Mouse (Mus musculus) lung, adult 2 months (tissue): ENCODE results near the gene Pnkp. TPM values are rescaled to one million over a fixed set of nuclear protein-coding genes. Genes with fewer than 3 reads are reported as not detected.
"Not testable (repeated sequence)": the region's sequence is repeated elsewhere in the genome, so short reads cannot be mapped to it uniquely, and the experiment has no call there.

Experiments used
- DNase-seq: peaks from one replicate; pipeline ENCODE4 v3.0.0; 2022
- H3K4me1 ChIP-seq: fragments of 200-500 bp; 2 replicates; pipeline ENCODE4 v1.6.1; 2011; ENCODE audit warnings: low read length; ENCODE audit not compliant: control insufficient read depth, insufficient read depth
- H3K4me3 ChIP-seq: fragments of 200-500 bp; replicated peaks from 2 replicates; pipeline ENCODE3; 2011; ENCODE audit warnings: low read depth, mild to moderate bottlenecking, control low read depth, low read length; ENCODE audit errors: extremely low read depth
- CTCF ChIP-seq: fragments of 200-500 bp; IDR thresholded peaks from 2 replicates; pipeline ENCODE4 v1.5.1; 2011; ENCODE audit warnings: mild to moderate bottlenecking, low read length, control low read depth; ENCODE audit not compliant: insufficient read depth
- POLR2A ChIP-seq: fragments of 200-500 bp; IDR thresholded peaks from 2 replicates; pipeline ENCODE4 v1.6.1; 2011; ENCODE audit warnings: low read depth, mild to moderate bottlenecking, control low read depth, low read length, borderline replicate concordance; ENCODE audit errors: extremely low read depth
- WGBS: fragments of 180-500 bp; shearing (Covaris S2); methylation state at CpG from one replicate; pipeline ENCODE4 v1.1.7; 2018; 5-methylcytosine and 5-hydroxymethylcytosine counted together
- polyA plus RNA-seq: library from polyadenylated mRNA; depleted of rRNA; stranded (reverse); fragments of >200 nt; gene quantifications from 2 replicates; pipeline ENCODE4 v1.2.3, GENCODE M21; 2012

Gene Pnkp
- polyA plus RNA-seq, 1 experiment = 62.0 TPM

DNA sequence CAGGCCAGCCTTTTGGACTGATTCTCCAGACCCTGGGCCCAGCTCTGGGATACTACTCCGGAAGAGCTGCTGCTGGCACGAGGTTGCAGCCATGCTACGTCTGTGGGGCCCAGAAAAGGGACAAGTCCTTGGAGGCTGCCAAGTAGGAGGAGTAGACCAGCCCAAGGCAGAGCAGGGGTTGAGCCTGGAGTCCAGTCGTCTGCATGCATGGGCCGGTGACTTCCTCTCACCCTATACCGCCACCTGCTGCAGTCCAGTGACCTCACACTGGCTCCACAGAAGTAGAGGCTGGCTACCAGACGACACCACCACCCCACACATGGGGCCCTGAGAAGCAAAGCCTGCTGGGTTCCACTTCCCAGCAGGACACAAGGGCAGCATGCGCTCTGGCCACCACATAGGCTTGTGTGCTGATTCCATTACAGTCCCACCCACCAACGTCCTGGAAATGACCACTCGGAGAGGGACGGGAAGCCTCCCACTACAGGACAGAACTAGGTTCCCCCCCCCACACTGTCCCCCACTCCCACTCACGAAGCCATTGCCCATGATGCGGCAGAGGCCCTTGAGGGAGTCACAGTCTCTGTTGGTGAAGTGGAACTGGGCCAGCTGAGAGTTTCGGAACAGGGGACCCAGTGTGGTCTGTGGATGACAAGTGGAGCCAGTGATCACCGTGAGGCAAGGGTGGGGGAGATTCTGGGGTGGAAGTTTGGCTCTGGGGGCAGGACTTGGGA lies 9.5 kb downstream of the Pnkp start:
- Histone ChIP-seq H3K4me1 (peaks cover 26% of the 10 kb centered on the region), H3K4me3 (no peak overlapping the region)
- TF ChIP-seq CTCF = peak; percentile 7; the same call in 1 of the 2 replicates
- TF ChIP-seq POLR2A = peak; percentile 34; the same call in 1 of the 2 replicates
- WGBS = 21% methylated on average over 15 of the region's 15 CpGs
- no peak for DNase-seq

DNA sequence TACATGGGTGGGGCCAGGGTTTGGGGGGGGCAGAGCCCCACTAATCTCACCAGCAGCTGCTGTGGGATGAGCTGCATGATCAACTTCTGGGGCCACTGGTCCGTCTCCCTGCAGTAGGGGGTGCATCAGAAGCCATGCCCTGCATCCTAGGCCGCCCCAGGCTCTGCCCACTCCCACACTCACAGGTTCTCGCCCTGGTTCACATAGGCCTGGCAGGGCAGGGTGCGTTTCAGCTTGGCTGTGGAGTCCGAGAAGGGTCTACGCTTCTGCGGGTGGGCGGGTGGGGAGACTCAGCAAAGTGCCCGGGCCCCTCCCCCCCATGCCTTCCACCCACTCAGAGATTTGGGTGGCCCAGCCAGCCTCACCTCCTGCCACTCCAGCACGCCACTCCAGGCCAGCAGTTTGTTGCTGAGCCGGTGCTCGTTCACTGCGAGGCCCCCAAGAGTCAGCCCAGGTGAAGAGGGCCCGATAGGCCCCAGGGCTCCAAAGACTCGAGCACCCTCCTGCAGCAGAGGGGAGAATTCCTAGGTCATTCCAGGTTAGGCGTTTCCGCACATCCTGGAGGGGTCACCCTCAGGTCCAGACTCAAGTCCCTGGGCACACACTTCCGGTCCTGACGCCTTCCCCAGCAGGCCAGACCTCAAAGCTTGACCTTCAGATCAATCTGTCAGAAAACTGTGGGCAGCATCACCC lies 10.2 kb downstream of the Pnkp start:
- Histone ChIP-seq H3K4me1 (peaks cover 26% of the 10 kb centered on the region), H3K4me3 (no peak overlapping the region)
- 50% methylated on average over 19 of the region's 19 CpGs for WGBS
- TF ChIP-seq CTCF (no peak), POLR2A (no peak)
- DNase-seq = no peak

DNA sequence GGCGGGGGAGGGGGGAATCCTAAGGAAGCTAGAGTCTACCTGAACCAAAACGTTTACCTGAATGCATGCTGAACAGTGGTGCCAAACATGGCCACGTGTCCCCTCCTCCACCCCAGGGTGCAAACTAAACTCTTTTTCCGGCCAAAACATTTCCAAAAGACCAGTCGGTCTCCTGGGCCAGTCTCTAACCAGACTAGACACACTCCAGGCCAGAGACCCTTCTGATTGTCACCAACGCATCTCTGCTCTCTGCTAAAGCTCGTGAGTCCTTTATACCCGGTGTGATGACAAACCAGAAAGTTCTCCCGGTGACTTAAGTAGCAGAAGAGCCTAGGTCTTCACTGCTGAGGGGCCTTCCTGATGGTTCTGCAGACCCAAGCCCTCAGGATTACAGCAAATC lies 10.9 kb downstream of the Pnkp start:
- no peak overlapping the region for H3K4me3 ChIP-seq
- H3K4me1 ChIP-seq = peaks cover 26% of the 10 kb centered on the region
- 33% methylated on average over 9 of the region's 9 CpGs for WGBS
- no peak for TF ChIP-seq CTCF
- no peak for TF ChIP-seq POLR2A
- DNase-seq = no peak

DNA sequence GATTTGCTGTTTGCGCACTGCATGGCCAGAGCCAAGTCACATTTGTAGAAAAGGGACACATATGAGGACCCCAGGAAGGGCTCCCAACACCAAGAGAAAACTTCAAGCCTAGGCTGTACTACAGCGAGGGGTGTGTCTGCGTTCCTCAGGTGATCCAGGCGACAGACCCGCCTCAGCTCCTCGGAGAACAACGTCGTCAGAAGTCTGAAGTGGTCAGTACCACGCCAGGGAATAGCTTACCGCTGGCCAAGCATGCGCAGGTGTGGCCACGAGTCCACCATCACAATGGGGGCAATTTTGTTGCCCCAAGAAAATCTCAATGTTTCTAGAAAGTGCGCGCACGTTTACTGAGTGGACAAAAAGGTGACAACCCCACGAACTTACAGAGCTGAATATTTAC lies 11.5 kb downstream of the Pnkp start:
- peak overlapping the region; percentile 61 for H3K4me3 ChIP-seq
- peaks cover 26% of the 10 kb centered on the region for H3K4me1 ChIP-seq
- WGBS = 5% methylated on average over 16 of the region's 16 CpGs
- DNase-seq = peak; percentile 66
- no peak for TF ChIP-seq CTCF
- TF ChIP-seq POLR2A = peak; percentile 35; the same call in 1 of the 2 replicates

DNA sequence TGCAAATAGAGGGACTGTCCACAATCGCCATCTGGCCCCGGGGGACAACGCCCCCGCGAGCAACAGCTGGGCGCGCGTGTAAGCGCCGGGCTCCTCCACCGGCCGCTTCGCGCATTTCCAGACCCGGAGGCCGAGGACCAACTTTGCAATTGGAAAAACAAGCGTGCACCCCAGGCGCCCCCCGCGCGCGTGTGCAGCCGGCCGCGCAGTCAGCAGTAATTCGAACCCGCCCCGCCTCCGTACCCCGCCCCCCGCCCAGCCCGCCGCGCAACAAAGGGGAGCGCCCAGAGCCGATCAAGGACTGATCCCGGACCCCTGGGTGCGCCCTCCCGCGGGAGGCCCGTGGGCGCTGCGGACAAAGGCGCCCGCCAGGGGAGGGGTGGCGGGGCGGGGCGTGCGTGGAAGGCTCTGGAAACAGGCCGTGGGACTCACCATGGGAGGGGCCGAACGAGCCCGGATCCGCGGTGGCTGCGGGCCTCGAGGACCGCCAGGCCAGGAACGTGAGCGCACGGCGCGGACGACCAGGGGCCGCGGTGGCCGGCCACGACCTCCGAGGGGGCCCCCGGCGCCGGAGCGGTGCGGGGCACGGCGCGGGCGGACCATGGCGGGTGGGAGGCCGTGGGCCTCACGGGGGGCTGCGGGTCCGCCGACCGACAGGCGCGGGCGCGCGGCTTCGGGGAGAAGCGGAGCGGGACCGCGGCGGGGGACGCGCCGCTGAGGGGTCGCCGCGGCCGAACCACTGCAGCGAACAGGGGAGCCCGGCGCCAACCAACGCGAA lies 12.2 kb downstream of the Pnkp start:
- WGBS = under 1% methylated on average over 97 of the region's 108 CpGs
- TF ChIP-seq CTCF (no peak), POLR2A (no peak)
- peaks cover 26% of the 10 kb centered on the region for H3K4me1 ChIP-seq
- DNase-seq = peak; percentile 75
- H3K4me3 ChIP-seq = peak overlapping the region; percentile 61

DNA sequence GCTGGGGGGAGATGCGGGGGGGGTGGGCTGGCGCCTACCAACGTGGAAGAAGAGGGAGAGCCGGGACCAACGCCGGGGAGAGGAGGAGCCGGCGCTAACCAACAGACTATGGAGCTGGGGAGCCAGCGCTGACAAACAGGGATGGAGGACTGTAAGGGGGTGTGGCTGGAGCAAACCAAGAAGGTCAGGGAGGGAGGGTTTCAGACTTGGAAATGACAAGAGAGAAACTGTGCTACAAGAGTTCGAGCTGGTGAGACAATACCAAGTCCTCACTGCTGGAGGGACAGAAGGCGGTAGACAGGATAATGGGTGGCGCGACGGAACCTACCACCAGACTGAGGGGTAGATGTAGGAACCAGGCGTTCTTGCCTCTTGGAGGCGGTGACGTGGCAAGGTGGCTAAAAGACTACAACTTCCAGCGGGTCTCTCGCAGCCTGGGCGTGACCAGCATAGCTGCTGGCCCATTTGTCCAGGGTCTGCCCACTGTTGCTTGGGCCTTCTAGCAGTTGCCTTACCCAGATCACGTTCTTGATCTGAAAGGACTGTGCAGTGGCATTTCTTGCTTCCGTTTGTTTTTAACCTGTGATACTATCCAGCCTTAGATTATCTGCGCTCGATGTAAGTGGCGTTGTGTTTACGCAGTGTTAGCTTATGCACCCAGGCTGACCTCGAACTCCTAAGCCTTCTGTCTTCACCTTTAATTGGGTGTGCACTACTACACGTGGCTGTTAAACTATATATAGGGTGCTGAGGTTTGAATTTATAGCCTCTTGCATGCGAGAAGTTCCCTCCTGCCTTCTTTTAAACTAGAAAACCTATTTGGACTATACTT lies 13.0 kb downstream of the Pnkp start, which contains the start of gene Ptov1:
Ptov1 (minus strand) TSS at position 92 of the 832 bp plus-strand sequence.
- Histone ChIP-seq H3K4me3 (peak within 1 kb of the TSS; percentile 61), H3K4me1 (peaks cover 26% of the 10 kb centered on the region)
- WGBS = 4% methylated on average over 29 of the region's 29 CpGs
- TF ChIP-seq CTCF (0 out of 2 replicates have a peak, but pooled peaks have one; percentile 4), POLR2A (peak; percentile 89; the same call in 1 of the 2 replicates)
- peak; percentile 87 for DNase-seq

DNA sequence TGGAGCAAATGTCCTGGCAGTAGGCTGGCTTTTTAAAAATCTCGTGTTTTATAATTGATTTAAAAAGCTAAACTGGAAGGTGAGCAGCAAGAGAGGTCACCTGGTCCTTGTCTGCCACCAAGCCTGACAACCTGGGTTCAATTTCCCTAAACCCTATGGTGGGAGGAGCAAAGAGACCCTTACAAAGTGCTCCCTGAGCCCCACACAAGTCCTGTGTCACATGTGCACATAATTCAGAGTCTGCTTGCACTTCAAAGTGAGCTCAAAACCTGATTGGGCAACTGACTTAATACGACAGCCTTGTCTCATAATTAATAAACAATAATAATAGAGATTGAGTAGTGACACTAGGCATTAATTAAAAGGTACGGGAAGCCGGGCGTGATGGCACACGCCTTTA lies 13.7 kb downstream of the Pnkp start:
- Histone ChIP-seq H3K4me1 (peaks cover 21% of the 10 kb centered on the region), H3K4me3 (no peak overlapping the region)
- no peak for DNase-seq
- no peak for TF ChIP-seq CTCF
- no peak for TF ChIP-seq POLR2A
- WGBS = 72% methylated on average over 6 of the region's 6 CpGs

DNA sequence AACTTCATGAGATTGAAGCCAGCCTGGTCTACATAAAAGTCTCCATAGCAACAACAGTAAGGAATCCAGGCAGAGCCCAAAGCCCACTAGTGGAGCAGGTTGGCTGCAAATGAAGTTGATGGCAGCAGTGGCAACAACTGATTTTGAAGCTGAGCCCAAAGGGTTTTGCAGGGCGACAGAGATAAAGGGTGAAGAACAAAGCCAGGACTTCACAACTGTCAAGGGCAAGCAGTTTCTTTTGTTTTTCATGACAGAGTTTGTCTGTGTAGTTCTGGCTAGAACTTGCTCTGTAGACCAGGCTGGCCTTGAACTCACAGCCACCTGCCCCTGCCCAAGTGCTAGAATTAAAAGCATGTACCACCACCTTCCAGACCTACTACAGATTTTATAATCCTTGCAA lies 14.2 kb downstream of the Pnkp start:
- TF ChIP-seq POLR2A = no peak
- no peak for TF ChIP-seq CTCF
- DNase-seq = no peak
- 83% methylated on average over 1 of the region's 1 CpGs for WGBS
- Histone ChIP-seq H3K4me1 (peaks cover 18% of the 10 kb centered on the region), H3K4me3 (no peak overlapping the region)

DNA sequence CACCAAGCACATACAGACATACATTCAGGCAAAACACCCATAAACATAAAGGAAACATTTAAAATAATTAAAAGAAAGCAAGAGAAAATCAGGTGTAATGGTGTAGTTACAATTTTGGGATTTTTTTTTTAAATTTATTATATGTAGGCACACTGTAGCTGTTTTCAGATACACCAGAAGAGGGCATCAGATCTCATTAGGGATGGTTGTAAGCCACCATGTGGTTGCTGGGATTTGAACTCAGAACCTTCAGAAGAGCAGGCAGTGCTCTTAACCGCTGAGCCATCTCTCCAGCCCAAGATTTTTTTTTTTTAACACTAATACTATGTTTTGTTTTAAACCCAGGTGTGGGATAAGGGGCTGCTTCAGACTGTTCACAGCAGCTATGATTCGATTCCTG lies 14.8 kb downstream of the Pnkp start:
- not testable (repeated sequence) for H3K4me3 ChIP-seq, DNase-seq
- WGBS = 94% methylated on average over 2 of the region's 2 CpGs
- peaks cover 12% of the 10 kb centered on the region for H3K4me1 ChIP-seq
